Mouse (Mus musculus) neural tube, embryonic 15.5 days (tissue): ENCODE results near the gene Lamb1. TPM values are rescaled to one million over a fixed set of nuclear protein-coding genes. Genes with fewer than 3 reads are reported as not detected.

Experiments
- ATAC-seq: fragments of 200-750 bp; cut with Nextera tagmentation; 2 replicates; pipeline ENCODE4 v1.8.0; 2017; ENCODE audit warnings: mild to moderate bottlenecking, moderate TSS enrichment, moderate library complexity; ENCODE audit not compliant: low FRiP score
- H3K27ac ChIP-seq: fragments of 300-500 bp; sonication (generic); replicated peaks from 2 replicates; pipeline ENCODE4 v1.5.1; 2015; ENCODE audit warnings: mild to moderate bottlenecking, inconsistent platforms
- H3K27me3 ChIP-seq: fragments of 300-500 bp; sonication (generic); replicated peaks from 2 replicates; pipeline ENCODE4 v1.6.1; 2015; ENCODE audit warnings: inconsistent platforms
- H3K36me3 ChIP-seq: fragments of 300-500 bp; sonication (generic); 2 replicates; pipeline ENCODE4 v1.6.1; 2015; ENCODE audit warnings: inconsistent platforms
- H3K4me1 ChIP-seq: fragments of 300-500 bp; sonication (generic); 2 replicates; pipeline ENCODE4 v1.6.1; 2015; ENCODE audit warnings: inconsistent platforms
- H3K4me2 ChIP-seq: fragments of 300-500 bp; sonication (generic); 2 replicates; pipeline ENCODE4 v1.6.1; 2015; ENCODE audit warnings: inconsistent platforms, mild to moderate bottlenecking, moderate library complexity
- H3K4me3 ChIP-seq: fragments of 300-500 bp; sonication (generic); replicated peaks from 2 replicates; pipeline ENCODE4 v1.5.1; 2015; ENCODE audit warnings: mild to moderate bottlenecking, inconsistent platforms
- H3K9ac ChIP-seq: fragments of 300-500 bp; sonication (generic); replicated peaks from 2 replicates; pipeline ENCODE4 v1.6.1; 2015; ENCODE audit warnings: mild to moderate bottlenecking, inconsistent platforms
- H3K9me3 ChIP-seq: fragments of 300-500 bp; sonication (generic); replicated peaks from 2 replicates; pipeline ENCODE4 v1.6.1; 2016; ENCODE audit warnings: inconsistent platforms
- WGBS: fragments of 180-500 bp; shearing (Covaris S2); methylation state at CpG from one replicate; pipeline ENCODE4 v1.1.7; 2015; ENCODE audit warnings: mixed read lengths; 5-methylcytosine and 5-hydroxymethylcytosine counted together
- polyA plus RNA-seq: library from polyadenylated mRNA; unstranded; fragments of >200 nt; fragmentation: Nextera tagmentation; extraction: Ambion mirVana; gene quantifications from 2 replicates; pipeline ENCODE4 v1.2.1, GENCODE M21; 2015

The Lamb1 gene
- polyA plus RNA-seq, 1 experiment from 2014 or later: 17.4 TPM

DNA sequence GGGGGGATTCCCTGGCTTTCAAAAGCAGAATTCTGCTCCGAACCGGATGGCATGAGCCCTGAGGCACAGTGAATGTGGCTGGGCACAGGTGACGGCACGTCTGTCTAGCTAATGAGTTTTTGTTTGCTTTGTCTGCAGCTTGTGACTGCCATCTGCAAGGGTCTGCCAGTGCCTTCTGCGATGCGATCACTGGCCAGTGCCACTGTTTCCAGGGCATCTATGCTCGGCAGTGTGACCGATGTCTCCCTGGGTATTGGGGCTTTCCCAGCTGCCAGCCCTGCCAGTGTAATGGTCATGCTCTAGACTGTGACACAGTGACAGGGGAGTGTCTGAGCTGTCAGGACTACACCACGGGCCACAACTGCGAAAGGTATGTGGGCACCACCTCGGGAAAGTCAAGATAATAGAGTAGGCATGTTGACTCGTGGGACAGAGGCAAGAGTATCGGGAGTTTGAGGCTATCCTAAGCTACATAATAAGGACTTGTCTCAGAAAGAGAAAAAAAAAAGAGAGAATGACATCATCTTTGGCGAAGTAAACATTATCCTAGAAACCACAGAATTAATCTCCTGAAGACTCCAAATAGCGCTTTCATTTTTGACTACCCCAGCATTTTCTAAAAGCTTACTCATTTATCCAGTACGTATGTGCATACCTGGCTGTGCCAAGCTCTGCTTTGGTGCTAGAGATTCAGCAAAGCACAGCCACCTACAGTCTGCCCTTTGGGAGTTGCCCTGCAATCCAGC, 37.9 kb downstream of the Lamb1 start:
- no peak overlapping the region for H3K27ac ChIP-seq
- no peak for ATAC-seq
- WGBS: 69% methylated on average over 16 of the region's 16 CpGs

DNA sequence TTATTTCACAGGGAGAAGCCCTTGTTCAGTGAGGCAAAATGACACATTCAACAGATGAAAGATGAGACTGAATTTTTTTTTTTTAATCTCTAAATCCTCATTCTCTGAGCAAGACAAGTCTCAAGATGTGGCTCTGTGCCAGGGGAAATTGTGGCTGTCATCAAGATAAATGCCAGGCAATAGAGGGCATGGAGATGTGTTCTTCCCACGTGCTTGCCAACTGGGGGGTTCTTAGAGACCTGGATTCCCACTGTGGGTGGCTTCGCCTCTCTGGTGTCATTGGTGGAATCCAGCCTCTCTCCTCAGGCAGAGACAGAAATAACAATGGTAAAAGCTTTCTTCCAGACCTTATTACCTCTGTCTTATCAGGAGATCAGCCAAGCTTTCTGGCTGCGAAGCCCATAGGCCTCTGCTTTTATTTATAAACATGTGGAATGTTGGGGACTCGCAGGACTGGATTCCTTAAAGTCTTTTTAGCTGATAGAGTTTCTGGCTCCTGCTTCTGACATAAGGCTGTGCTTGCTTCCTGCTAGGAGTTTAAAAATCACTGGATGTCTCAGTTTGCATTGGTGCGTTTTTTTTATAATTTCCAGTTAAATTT, 41.1 kb downstream of the Lamb1 start:
- no peak for ATAC-seq
- H3K4me3 ChIP-seq: no peak overlapping the region
- no peak overlapping the region for H3K4me2 ChIP-seq
- H3K27me3 ChIP-seq: no peaks in the 10 kb centered on the region
- no peak overlapping the region for H3K9ac ChIP-seq
- no peak overlapping the region for H3K27ac ChIP-seq
- WGBS: 71% methylated on average over 5 of the region's 5 CpGs
- H3K4me1 ChIP-seq: peaks cover 2% of the 10 kb centered on the region; the same call in 1 of the 2 replicates
- H3K9me3 ChIP-seq: no peaks in the 10 kb centered on the region
- H3K36me3 ChIP-seq: no peaks in the 10 kb centered on the region

More for the DNA sequence above, 37.9 kb downstream of the Lamb1 start:
- no peaks in the 10 kb centered on the region for H3K27me3 ChIP-seq
- H3K9ac ChIP-seq: no peak overlapping the region
- H3K4me1 ChIP-seq: peaks cover 2% of the 10 kb centered on the region; the same call in 1 of the 2 replicates
- no peaks in the 10 kb centered on the region for H3K9me3 ChIP-seq
- H3K4me3 ChIP-seq: no peak overlapping the region
- H3K4me2 ChIP-seq: no peak overlapping the region
- no peaks in the 10 kb centered on the region for H3K36me3 ChIP-seq

DNA sequence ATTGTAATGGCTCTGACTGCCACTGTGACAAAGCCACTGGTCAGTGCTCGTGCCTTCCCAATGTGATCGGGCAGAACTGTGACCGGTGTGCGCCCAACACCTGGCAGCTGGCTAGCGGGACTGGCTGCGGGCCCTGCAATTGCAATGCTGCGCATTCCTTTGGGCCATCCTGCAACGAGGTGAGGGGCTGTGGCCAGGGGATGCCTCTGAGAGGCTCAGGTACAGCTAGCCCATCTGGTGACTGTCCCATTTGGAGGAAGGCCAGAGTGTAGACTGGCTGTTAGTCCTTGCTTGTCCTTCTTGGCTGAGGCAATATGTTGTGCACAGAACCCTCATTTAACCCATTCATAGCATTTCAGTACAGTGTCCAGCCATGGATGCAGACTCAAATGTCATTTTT, 42.0 kb downstream of the Lamb1 start:
- Histone ChIP-seq H3K27ac (no peak overlapping the region), H3K4me2 (no peak overlapping the region), H3K4me3 (no peak overlapping the region), H3K4me1 (peaks cover 2% of the 10 kb centered on the region; the same call in 1 of the 2 replicates), H3K9ac (no peak overlapping the region), H3K9me3 (no peaks in the 10 kb centered on the region), H3K27me3 (no peaks in the 10 kb centered on the region), H3K36me3 (no peaks in the 10 kb centered on the region)
- WGBS: 93% methylated on average over 8 of the region's 8 CpGs
- no peak for ATAC-seq

DNA sequence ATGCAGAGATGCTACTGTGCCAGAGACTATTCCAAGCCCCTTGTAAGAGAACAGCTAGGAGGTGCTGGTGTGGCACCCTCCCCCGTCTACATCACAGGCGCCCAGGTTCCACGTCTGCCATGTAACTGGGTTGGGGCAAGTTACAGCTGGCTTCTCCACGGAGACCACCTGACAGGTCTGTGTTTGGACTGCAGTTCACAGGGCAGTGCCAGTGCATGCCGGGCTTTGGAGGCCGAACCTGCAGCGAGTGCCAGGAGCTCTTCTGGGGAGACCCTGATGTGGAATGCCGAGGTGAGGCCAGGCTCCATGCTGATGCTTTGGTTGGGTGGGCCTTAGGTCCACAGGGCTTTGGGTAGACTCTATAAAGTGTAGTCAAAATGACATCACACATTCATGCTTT, 42.7 kb downstream of the Lamb1 start:
- ATAC-seq: no peak
- Histone ChIP-seq H3K27me3 (no peaks in the 10 kb centered on the region), H3K36me3 (no peaks in the 10 kb centered on the region), H3K27ac (no peak overlapping the region), H3K9me3 (no peaks in the 10 kb centered on the region), H3K4me3 (no peak overlapping the region), H3K4me1 (peaks cover 2% of the 10 kb centered on the region; the same call in 1 of the 2 replicates), H3K9ac (no peak overlapping the region), H3K4me2 (no peak overlapping the region)
- WGBS: 96% methylated on average over 8 of the region's 8 CpGs

DNA sequence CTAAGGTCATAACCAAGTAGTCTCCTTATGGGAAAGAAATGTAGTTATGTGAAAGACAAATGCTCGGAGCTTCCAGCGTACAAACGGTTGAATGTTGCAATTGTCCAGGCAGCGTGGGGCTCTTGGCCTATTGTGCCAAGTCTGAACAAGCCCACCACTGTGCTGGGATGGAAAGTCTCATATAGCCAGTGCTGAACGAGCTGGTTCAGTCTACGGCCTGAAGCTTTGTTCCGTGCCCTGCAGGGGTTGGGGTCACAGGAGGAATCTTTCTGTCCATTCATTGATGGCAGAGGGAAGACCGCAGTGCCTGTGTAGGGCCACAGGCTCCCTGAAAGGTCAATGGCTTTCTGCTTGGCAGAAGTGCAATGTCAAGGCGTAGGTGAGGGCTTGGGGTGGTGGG, 45.7 kb downstream of the Lamb1 start:
- WGBS: 19% methylated on average over 9 of the region's 9 CpGs
- no peak overlapping the region for H3K4me2 ChIP-seq
- no peak for ATAC-seq
- H3K27ac ChIP-seq: no peak overlapping the region
- no peaks in the 10 kb centered on the region for H3K4me1 ChIP-seq
- H3K9me3 ChIP-seq: peaks cover 4% of the 10 kb centered on the region; the same call in 1 of the 2 replicates
- no peak overlapping the region for H3K9ac ChIP-seq
- H3K4me3 ChIP-seq: no peak overlapping the region
- no peaks in the 10 kb centered on the region for H3K27me3 ChIP-seq
- H3K36me3 ChIP-seq: 0 out of 2 replicates have a peak, but pooled peaks cover 5% of the 10 kb centered on the region

DNA sequence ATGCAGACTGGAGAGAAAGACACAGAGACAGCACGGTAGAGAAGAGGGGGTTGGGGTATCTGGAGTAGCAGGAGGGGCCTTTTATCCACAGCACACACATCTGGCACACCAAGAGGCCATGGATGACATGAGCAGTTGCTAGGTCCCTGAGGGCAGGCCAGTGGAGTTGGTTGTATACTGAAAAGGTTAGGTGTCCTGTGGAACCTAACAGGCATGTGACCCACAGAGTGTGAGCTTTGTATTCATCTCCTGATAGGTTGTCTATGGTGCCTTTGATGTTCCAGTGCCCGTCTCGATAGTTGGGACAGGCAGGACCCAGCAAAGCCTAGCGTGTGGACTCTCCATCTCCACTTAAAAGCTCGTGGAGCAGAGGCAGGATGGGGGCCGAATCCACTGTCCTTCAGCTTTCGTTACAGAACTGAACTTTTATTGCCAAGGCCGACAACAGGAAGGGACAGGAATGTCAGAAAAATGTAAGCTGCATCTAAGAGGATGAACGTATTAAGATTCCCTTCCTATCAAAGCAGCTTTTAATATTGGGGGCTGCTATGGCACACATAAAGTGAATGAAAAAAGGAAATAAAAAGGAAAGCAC, 46.7 kb downstream of the Lamb1 start:
- Histone ChIP-seq H3K9ac (no peak overlapping the region), H3K4me3 (no peak overlapping the region), H3K4me2 (no peak overlapping the region), H3K27me3 (no peaks in the 10 kb centered on the region), H3K9me3 (peaks cover 4% of the 10 kb centered on the region; the same call in 1 of the 2 replicates), H3K4me1 (no peaks in the 10 kb centered on the region), H3K36me3 (0 out of 2 replicates have a peak, but pooled peaks cover 5% of the 10 kb centered on the region), H3K27ac (no peak overlapping the region)
- ATAC-seq: no peak
- 87% methylated on average over 9 of the region's 9 CpGs for WGBS

DNA sequence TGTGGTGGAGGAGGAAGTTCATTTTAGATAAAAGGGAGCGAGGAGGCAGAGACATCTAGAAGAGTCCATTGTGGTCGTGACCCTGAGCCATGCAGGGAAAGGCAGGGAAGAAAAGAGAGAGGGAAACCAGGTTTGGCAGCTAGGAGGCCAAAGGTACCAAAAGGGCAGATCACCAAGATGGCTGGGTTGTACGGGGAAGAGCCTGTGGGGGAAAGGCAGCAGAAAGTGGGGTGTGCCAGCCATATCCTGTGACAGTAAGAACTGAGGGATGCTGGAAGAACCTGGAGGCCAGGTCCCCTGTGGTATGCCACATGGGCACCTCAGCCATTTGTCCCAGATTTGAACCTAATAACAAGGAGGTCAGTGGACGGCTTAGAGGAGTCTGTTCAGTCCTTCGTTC, 47.2 kb downstream of the Lamb1 start:
- no peak overlapping the region for H3K4me3 ChIP-seq
- no peaks in the 10 kb centered on the region for H3K4me1 ChIP-seq
- no peaks in the 10 kb centered on the region for H3K27me3 ChIP-seq
- 90% methylated on average over 5 of the region's 5 CpGs for WGBS
- ATAC-seq: no peak
- H3K27ac ChIP-seq: no peak overlapping the region
- H3K4me2 ChIP-seq: no peak overlapping the region
- H3K36me3 ChIP-seq: 0 out of 2 replicates have a peak, but pooled peaks cover 5% of the 10 kb centered on the region
- peaks cover 4% of the 10 kb centered on the region; the same call in 1 of the 2 replicates for H3K9me3 ChIP-seq
- H3K9ac ChIP-seq: no peak overlapping the region

DNA sequence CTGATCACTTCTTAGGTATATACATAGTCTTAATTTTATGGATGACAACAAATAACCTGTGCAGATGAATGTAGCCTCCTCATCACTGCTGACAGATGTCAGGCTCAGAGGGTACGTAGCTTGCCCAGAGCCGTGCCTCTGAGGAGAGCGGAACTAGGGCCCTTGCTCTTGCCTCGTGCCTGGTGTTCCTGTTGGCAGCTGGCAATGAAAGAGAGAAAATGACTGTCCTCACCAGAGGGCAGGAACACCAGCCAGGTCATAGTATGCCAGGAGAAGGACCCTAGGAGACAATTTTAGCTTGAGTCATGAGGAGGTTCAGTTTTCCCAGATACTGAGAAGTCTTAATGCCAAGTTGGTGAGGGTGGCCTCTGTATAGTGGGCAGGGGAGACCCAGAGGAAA, 48.1 kb downstream of the Lamb1 start:
- WGBS: 94% methylated on average over 4 of the region's 4 CpGs
- Histone ChIP-seq H3K27ac (no peak overlapping the region), H3K4me1 (no peaks in the 10 kb centered on the region), H3K4me2 (no peak overlapping the region), H3K36me3 (0 out of 2 replicates have a peak, but pooled peaks cover 5% of the 10 kb centered on the region), H3K9ac (no peak overlapping the region), H3K9me3 (peaks cover 4% of the 10 kb centered on the region; the same call in 1 of the 2 replicates), H3K4me3 (no peak overlapping the region), H3K27me3 (no peaks in the 10 kb centered on the region)
- ATAC-seq: no peak

DNA sequence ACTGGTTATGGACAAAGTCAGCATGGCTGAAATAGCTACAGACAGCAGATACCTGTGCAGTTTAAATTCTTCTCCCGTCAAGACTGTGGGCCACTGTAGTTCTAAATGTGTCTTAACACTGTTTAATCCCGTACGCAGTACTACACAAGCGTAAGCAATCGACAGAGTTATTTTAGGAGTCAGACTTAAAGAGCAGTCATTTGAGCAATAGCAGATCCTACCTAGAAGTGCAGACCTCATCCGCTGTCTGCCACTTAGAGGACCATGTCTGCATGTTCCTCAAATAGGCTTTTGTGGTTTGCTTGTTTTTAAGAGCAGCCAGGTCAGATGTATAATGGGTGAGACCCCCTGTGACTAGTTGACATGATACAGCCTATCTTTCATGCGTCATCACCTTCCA, 49.3 kb downstream of the Lamb1 start:
- no peak overlapping the region for H3K27ac ChIP-seq
- no peak overlapping the region for H3K9ac ChIP-seq
- no peaks in the 10 kb centered on the region for H3K27me3 ChIP-seq
- H3K9me3 ChIP-seq: peaks cover 4% of the 10 kb centered on the region; the same call in 1 of the 2 replicates
- H3K4me3 ChIP-seq: no peak overlapping the region
- 0 out of 2 replicates have a peak, but pooled peaks cover 5% of the 10 kb centered on the region for H3K36me3 ChIP-seq
- peaks cover 2% of the 10 kb centered on the region; the same call in 1 of the 2 replicates for H3K4me1 ChIP-seq
- H3K4me2 ChIP-seq: no peak overlapping the region
- 97% methylated on average over 7 of the region's 7 CpGs for WGBS
- no peak for ATAC-seq

DNA sequence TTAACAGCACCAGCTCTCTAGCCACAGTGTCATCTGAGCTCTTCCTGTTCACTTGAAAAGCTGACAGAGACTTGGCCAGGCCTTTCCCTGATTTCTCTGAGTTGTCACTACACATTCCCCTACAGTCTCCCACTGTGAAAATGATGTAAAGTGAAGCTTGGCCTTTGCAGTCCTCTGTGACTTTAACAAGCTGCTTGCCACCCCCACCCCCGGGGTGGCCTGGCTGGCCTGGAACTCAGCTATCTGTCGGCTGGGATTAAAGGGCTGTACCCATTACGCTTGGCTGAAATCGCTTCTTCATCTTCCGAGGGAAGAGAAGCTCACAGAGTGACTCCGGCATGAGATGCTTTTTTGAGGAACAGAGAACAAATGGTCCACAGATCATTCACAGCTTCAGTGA, 50.9 kb downstream of the Lamb1 start:
- no peaks in the 10 kb centered on the region for H3K27me3 ChIP-seq
- no peak for ATAC-seq
- 63% methylated on average over 6 of the region's 6 CpGs for WGBS
- H3K4me1 ChIP-seq: peaks cover 2% of the 10 kb centered on the region; the same call in 1 of the 2 replicates
- H3K4me3 ChIP-seq: no peak overlapping the region
- 0 out of 2 replicates have a peak, but pooled peaks cover 5% of the 10 kb centered on the region for H3K36me3 ChIP-seq
- H3K9ac ChIP-seq: no peak overlapping the region
- H3K27ac ChIP-seq: no peak overlapping the region
- H3K9me3 ChIP-seq: peaks cover 4% of the 10 kb centered on the region; the same call in 1 of the 2 replicates
- no peak overlapping the region for H3K4me2 ChIP-seq

DNA sequence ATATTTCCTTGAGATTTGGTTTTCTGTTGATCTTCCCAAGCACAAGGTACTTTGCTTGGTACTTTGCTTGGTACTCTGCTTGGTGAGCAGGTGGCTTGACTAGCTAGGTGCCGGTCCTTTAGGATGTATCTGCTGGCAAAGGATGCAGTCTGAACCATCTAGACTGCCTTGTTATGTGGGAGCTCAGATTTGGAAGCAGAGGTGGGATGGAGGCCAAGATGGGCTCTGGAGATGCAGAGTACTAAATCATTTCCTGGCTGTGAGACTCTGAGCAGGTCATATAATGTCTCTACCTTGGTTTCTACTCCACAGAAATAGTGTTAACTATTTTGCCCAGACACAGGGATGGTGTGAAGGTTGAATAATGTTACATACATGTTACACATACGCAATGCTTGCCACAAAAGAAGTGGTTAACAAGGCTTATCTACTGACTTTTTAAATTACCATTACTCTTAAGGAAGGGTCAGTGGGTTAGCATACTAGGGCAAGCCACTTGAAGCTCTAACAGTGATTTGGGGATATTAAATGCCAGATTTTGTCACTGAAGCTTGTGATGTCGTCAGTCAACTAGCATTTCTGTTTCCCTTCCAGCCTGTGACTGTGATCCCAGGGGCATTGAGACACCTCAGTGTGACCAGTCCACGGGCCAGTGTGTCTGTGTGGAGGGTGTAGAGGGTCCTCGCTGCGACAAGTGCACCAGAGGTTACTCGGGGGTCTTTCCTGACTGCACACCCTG, 52.8 kb downstream of the Lamb1 start:
- WGBS: 87% methylated on average over 7 of the region's 7 CpGs
- no peak overlapping the region for H3K4me2 ChIP-seq
- no peak overlapping the region for H3K4me3 ChIP-seq
- no peak overlapping the region for H3K9ac ChIP-seq
- no peak overlapping the region for H3K27ac ChIP-seq
- H3K4me1 ChIP-seq: peaks cover 2% of the 10 kb centered on the region; the same call in 1 of the 2 replicates
- H3K27me3 ChIP-seq: no peaks in the 10 kb centered on the region
- H3K36me3 ChIP-seq: 0 out of 2 replicates have a peak, but pooled peaks cover 5% of the 10 kb centered on the region
- ATAC-seq: no peak
- H3K9me3 ChIP-seq: peaks cover 4% of the 10 kb centered on the region; the same call in 1 of the 2 replicates
